Mouse (Mus musculus) embryonic facial prominence, embryonic 13.5 days (tissue): Measurements from ENCODE around the gene Nfkb1. TPM values are rescaled to one million over a fixed set of nuclear protein-coding genes. Genes with fewer than 3 reads are reported as not detected.

Source experiments
- ATAC-seq: fragments of 200-750 bp; cut with Nextera tagmentation; 2 replicates; pipeline ENCODE4 v1.8.0; 2017; ENCODE audit warnings: low read depth; ENCODE audit not compliant: insufficient number of reproducible peaks, insufficient read depth, low FRiP score, low TSS enrichment
- H3K27ac ChIP-seq: fragments of 300-500 bp; sonication (generic); 2 replicates; pipeline ENCODE4 v1.5.1; 2015; ENCODE audit warnings: moderate library complexity, mild to moderate bottlenecking, inconsistent platforms
- H3K27me3 ChIP-seq: fragments of 300-500 bp; sonication (generic); 2 replicates; pipeline ENCODE4 v1.6.1; 2015; ENCODE audit warnings: mild to moderate bottlenecking, inconsistent platforms
- H3K36me3 ChIP-seq: fragments of 300-500 bp; sonication (generic); 2 replicates; pipeline ENCODE4 v1.6.1; 2015; ENCODE audit warnings: mild to moderate bottlenecking, inconsistent platforms
- H3K4me1 ChIP-seq: fragments of 300-500 bp; sonication (generic); 2 replicates; pipeline ENCODE4 v1.6.1; 2015; ENCODE audit warnings: inconsistent platforms
- H3K4me2 ChIP-seq: fragments of 300-500 bp; sonication (generic); 2 replicates; pipeline ENCODE4 v1.6.1; 2015; ENCODE audit warnings: moderate library complexity, mild to moderate bottlenecking, inconsistent platforms
- H3K4me3 ChIP-seq: fragments of 300-500 bp; sonication (generic); 2 replicates; pipeline ENCODE4 v1.5.1; 2015; ENCODE audit warnings: mild to moderate bottlenecking, inconsistent platforms
- H3K9ac ChIP-seq: fragments of 300-500 bp; sonication (generic); 2 replicates; pipeline ENCODE4 v1.6.1; 2015; ENCODE audit warnings: mild to moderate bottlenecking, inconsistent platforms
- H3K9me3 ChIP-seq: fragments of 300-500 bp; sonication (generic); 2 replicates; pipeline ENCODE4 v1.6.1; 2016; ENCODE audit warnings: inconsistent platforms
- WGBS: fragments of 180-500 bp; shearing (Covaris S2); methylation state at CpG from one replicate; pipeline ENCODE4 v1.1.7; 2015; ENCODE audit warnings: mixed read lengths; 5-methylcytosine and 5-hydroxymethylcytosine counted together
- polyA plus RNA-seq: library from polyadenylated mRNA; unstranded; fragments of >200 nt; fragmentation: Nextera tagmentation; extraction: Ambion mirVana; gene quantifications from 2 replicates; pipeline ENCODE4 v1.2.1, GENCODE M21; 2015

Gene Nfkb1
- polyA plus RNA-seq, 1 experiment from 2014 or later, result 20.4 TPM

GRCm38 (mm10) chr3:135556851-135557662 lies 134.3 kb downstream of the Nfkb1 start:
- Histone ChIP-seq H3K27me3 (no peaks in the 10 kb centered on the region), H3K9me3 (no peaks in the 10 kb centered on the region), H3K36me3 (no peaks in the 10 kb centered on the region), H3K4me2 (no peak overlapping the region), H3K9ac (no peak overlapping the region), H3K4me1 (no peaks in the 10 kb centered on the region), H3K4me3 (no peak overlapping the region), H3K27ac (no peak overlapping the region)
- ATAC-seq, result no peak
- 84% methylated on average over 12 of the region's 12 CpGs for WGBS

DNA sequence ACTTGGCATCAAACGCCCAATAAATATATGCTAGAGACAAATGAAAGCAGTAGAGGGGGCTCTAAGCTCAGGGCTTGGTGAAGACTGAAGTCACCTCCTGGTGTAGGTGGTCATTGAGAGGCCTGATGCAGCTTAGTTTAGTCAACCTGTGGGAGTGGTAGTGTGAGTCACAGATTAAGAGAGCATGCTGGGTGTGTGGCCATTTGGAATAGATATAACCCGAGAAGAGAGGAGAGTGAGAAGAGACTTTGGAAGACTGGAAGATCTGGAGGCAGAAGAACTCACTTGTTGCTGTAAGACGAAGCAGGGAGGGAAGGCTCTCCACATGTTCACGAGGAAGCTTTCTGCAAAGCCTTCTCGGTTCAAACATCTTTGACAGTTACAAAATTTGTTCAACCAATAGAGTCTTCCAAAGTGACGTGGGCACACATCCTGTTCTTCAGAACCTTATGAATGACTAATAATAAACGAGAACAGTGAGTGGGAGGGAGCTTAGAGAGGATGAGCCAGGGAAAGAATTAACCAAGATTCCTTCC lies 135.2 kb downstream of the Nfkb1 start:
- WGBS, result 78% methylated on average over 7 of the region's 7 CpGs
- ATAC-seq, result no peak
- no peak overlapping the region for H3K4me2 ChIP-seq
- H3K4me1 ChIP-seq, result no peaks in the 10 kb centered on the region
- H3K9me3 ChIP-seq, result no peaks in the 10 kb centered on the region
- H3K36me3 ChIP-seq, result no peaks in the 10 kb centered on the region
- H3K4me3 ChIP-seq, result no peak overlapping the region
- H3K27ac ChIP-seq, result no peak overlapping the region
- H3K27me3 ChIP-seq, result no peaks in the 10 kb centered on the region
- no peak overlapping the region for H3K9ac ChIP-seq

- no peak overlapping the region for H3K4me2 ChIP-seq
- H3K9ac ChIP-seq, result no peak overlapping the region
- no peak overlapping the region for H3K27ac ChIP-seq
- ATAC-seq, result no peak
- no peaks in the 10 kb centered on the region for H3K36me3 ChIP-seq
- WGBS, result 63% methylated on average over 6 of the region's 6 CpGs
- no peaks in the 10 kb centered on the region for H3K4me1 ChIP-seq
- H3K27me3 ChIP-seq, result no peaks in the 10 kb centered on the region
- no peak overlapping the region for H3K4me3 ChIP-seq
- no peaks in the 10 kb centered on the region for H3K9me3 ChIP-seq
These were observed 136.2 kb downstream of the Nfkb1 start for GRCm38 (mm10) chr3:135555192-135555591.

- WGBS, result 67% methylated on average over 5 of the region's 5 CpGs
- Histone ChIP-seq H3K27ac (no peak overlapping the region), H3K4me1 (no peaks in the 10 kb centered on the region), H3K36me3 (no peaks in the 10 kb centered on the region), H3K4me2 (no peak overlapping the region), H3K9ac (no peak overlapping the region), H3K27me3 (no peaks in the 10 kb centered on the region), H3K9me3 (no peaks in the 10 kb centered on the region), H3K4me3 (no peak overlapping the region)
- ATAC-seq, result no peak
These were observed 138.5 kb downstream of the Nfkb1 start for GRCm38 (mm10) chr3:135552874-135553273.

DNA sequence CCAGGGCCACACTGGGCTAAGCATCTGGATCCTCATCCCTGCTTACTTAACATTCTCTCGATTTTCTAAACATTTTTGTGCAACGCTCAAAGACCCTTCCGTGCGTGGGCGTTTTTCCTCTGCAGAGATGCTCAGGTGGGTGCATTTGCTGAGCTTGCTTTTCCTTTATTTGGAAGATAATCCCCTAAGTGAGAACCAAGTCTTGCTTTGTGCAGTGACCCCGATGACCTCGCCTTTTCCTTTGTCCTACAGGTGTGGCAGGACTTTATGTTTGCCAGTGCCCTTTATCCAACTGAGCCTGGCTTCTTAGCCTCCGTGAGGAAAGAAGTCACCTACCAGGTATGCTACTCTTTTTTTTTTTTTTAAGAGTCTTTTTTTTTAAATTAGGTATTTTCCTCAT lies 144.0 kb downstream of the Nfkb1 start:
- Histone ChIP-seq H3K9ac (no peak overlapping the region), H3K36me3 (no peaks in the 10 kb centered on the region), H3K4me1 (no peaks in the 10 kb centered on the region), H3K27ac (no peak overlapping the region), H3K9me3 (no peaks in the 10 kb centered on the region), H3K4me2 (no peak overlapping the region), H3K27me3 (no peaks in the 10 kb centered on the region), H3K4me3 (no peak overlapping the region)
- no peak for ATAC-seq
- 71% methylated on average over 8 of the region's 8 CpGs for WGBS

DNA sequence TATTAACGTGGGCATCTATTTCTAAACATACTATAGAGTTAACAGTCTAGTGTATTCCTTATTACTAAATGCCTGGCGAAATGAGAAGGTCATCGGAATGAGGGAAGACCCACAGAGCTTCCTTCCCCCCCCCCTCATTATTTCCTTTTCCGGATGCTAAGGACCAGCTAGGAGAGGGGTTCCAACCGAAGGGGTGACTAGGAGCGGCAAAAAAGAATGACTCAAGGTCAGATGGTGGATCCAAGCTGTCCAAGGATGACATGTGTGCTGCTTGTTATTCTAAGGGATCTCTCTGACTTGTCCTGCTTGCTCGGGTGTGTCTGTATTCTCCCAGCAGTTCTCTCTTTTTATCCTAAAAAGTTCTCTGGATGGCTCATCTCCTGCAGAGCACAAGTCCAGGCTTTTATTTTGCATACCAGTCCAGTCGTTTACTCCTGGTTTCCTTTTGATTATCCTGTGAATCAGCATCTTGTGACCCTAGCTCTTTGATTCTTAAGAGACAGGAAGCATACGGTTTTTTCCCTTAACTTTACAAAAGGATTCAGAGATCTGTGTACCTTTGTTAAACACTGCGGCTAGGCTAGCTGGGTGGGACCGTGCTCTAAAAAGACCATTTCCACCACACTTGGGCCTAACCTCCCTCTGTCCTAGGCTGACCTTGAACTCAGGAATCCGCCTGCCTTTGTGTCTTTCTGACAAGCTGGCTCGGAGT lies 145.0 kb downstream of the Nfkb1 start:
- ATAC-seq, result no peak
- Histone ChIP-seq H3K27ac (no peak overlapping the region), H3K4me2 (no peak overlapping the region), H3K36me3 (no peaks in the 10 kb centered on the region), H3K4me1 (no peaks in the 10 kb centered on the region), H3K9ac (no peak overlapping the region), H3K9me3 (no peaks in the 10 kb centered on the region), H3K4me3 (no peak overlapping the region), H3K27me3 (no peaks in the 10 kb centered on the region)
- 69% methylated on average over 13 of the region's 13 CpGs for WGBS

Other genes starting within 250 kb of the Nfkb1 start
- gene Manba, start 205.9 kb downstream of the Nfkb1 start, polyA plus RNA-seq, result 5.8 and 6.1 TPM in 2 replicates
- gene Slc39a8, start 133.7 kb upstream of the Nfkb1 start, polyA plus RNA-seq, result 9.2 and 11.3 TPM in 2 replicates